48 mouse cellular contexts compared by ENCODE assay signal in the genomic region with DNA sequence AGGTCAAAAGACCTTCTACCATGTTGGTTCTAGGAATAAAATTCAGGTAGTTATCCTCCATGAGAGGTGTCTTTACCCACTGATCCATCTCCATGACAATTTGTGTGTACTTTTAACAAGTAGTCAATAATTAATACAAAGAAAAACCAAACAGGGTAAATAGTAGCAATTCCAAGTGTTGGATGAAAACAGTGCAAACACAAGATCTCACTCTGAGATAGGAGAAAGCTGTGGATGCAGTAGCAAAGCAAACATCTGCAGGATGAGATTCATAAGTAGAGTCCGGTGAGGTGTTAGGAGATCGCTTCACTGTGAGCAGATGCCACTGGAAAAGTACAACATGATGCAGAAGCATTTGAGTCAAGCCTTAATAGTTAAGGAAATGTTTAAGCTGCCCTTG. TPM values are rescaled to one million over a fixed set of nuclear protein-coding genes. Genes with fewer than 3 reads are reported as not detected.
"Had no signal": no experiment of that assay in that cellular context is flagged by ENCODE, and none has a peak within 500 bp of the region (broad histone marks: within the 10 kb centered on the region; RNA-seq: fewer than 3 reads in every experiment).

No protein-coding gene starts in this region.

- DNase-seq: heart, postnatal 10 days; heart, postnatal 14 days; heart, postnatal 36 days; heart, postnatal 4 days; kidney, adult 11 months; kidney, adult 18-20 months; kidney, adult 2 months; kidney, adult 8-10 months; kidney, adult 9 months; kidney, postnatal 10 days; kidney, postnatal 14 days; kidney, postnatal 25 days; kidney, postnatal 36 days; kidney, postnatal 4 days; layer of hippocampus, adult 9-11 months; layer of hippocampus, postnatal 36 days had no signal

- ATAC-seq: hindbrain, embryonic 16.5 days; hindbrain, postnatal 0 days; inflammation-experienced regulatory T-cells, adult 6 months; intestine, embryonic 15.5 days; intestine, embryonic 16.5 days; intestine, postnatal 0 days had no signal

- H3K36me3 ChIP-seq: heart, embryonic 10.5 days; heart, embryonic 12.5 days; heart, embryonic 13.5 days; heart, embryonic 15.5 days; hindbrain, embryonic 10.5 days; hindbrain, embryonic 12.5 days; hindbrain, embryonic 13.5 days; hindbrain, embryonic 15.5 days; intestine, embryonic 15.5 days; kidney, embryonic 15.5 days had no signal

- H3K27ac ChIP-seq: heart, embryonic 10.5 days; heart, embryonic 13.5 days; heart, embryonic 15.5 days; hindbrain, embryonic 10.5 days; hindbrain, embryonic 12.5 days; hindbrain, embryonic 13.5 days; hindbrain, embryonic 14.5 days; hindbrain, embryonic 15.5 days; hindbrain, postnatal 0 days; intestine, embryonic 15.5 days; kidney, embryonic 15.5 days; kidney, postnatal 0 days had no signal

- H3K9me3 ChIP-seq: heart, embryonic 10.5 days; heart, embryonic 12.5 days; heart, embryonic 13.5 days; heart, embryonic 15.5 days; hindbrain, embryonic 10.5 days; hindbrain, embryonic 12.5 days; hindbrain, embryonic 13.5 days; hindbrain, embryonic 15.5 days; intestine, embryonic 15.5 days; kidney, embryonic 15.5 days had no signal

- H3K4me2 ChIP-seq: heart, embryonic 11.5 days; heart, embryonic 12.5 days; heart, embryonic 13.5 days; heart, embryonic 15.5 days; hindbrain, embryonic 12.5 days; hindbrain, embryonic 13.5 days; hindbrain, embryonic 14.5 days; hindbrain, embryonic 15.5 days; intestine, embryonic 15.5 days; kidney, embryonic 15.5 days had no signal

- H3K27me3 ChIP-seq: heart, embryonic 12.5 days; heart, embryonic 13.5 days; heart, embryonic 15.5 days; hindbrain, embryonic 12.5 days; hindbrain, embryonic 13.5 days; hindbrain, embryonic 15.5 days; intestine, embryonic 15.5 days; kidney, embryonic 15.5 days had no signal

- H3K4me3 ChIP-seq: heart, embryonic 10.5 days; heart, embryonic 12.5 days; heart, embryonic 13.5 days; heart, embryonic 15.5 days; hindbrain, embryonic 10.5 days; hindbrain, embryonic 12.5 days; hindbrain, embryonic 13.5 days; hindbrain, embryonic 15.5 days; intestine, embryonic 15.5 days; kidney, embryonic 15.5 days; layer of hippocampus, adult 2 months had no signal

- H3K4me1 ChIP-seq: hindbrain, embryonic 10.5 days; hindbrain, embryonic 12.5 days; hindbrain, embryonic 15.5 days; intestine, embryonic 15.5 days; kidney, embryonic 15.5 days had no signal

- H3K9ac ChIP-seq: heart, embryonic 12.5 days; heart, embryonic 13.5 days; heart, embryonic 15.5 days; hindbrain, embryonic 12.5 days; hindbrain, embryonic 13.5 days; hindbrain, embryonic 14.5 days; hindbrain, embryonic 15.5 days; intestine, embryonic 15.5 days; kidney, embryonic 15.5 days had no signal

RNA-seq across cellular contexts. Expression of a gene that starts 4.0 kb away (rescaled TPM):
- total RNA-seq: heart, adult 8-10 months; heart, postnatal 10 days; heart, postnatal 14 days; heart, postnatal 25 days; heart, postnatal 36 days; heart, postnatal 4 days; hematopoietic stem cell, adult 5-6 weeks; layer of hippocampus, adult 18-20 months; layer of hippocampus, adult 2 months; layer of hippocampus, adult 8-10 months; layer of hippocampus, postnatal 10 days; layer of hippocampus, postnatal 14 days; layer of hippocampus, postnatal 25 days; layer of hippocampus, postnatal 36 days had no signal
- polyA plus RNA-seq: heart, embryonic 10.5 days; heart, embryonic 11.5 days; heart, embryonic 12.5 days; heart, embryonic 13.5 days; heart, embryonic 14.5 days; heart, embryonic 15.5 days; heart, embryonic 16.5 days; heart, postnatal 0 days; hindbrain, embryonic 10.5 days; hindbrain, embryonic 11.5 days; hindbrain, embryonic 12.5 days; hindbrain, embryonic 13.5 days; hindbrain, embryonic 14.5 days; hindbrain, embryonic 15.5 days; hindbrain, embryonic 16.5 days; hindbrain, postnatal 0 days; inflammation-experienced regulatory T-cells, adult 6 months; kidney, adult 2 months; kidney, embryonic 14.5 days; kidney, embryonic 15.5 days had no signal

RNA-seq across cellular contexts. Expression of a gene that starts 10.1 kb away (rescaled TPM):
- total RNA-seq: heart, postnatal 10 days; heart, postnatal 14 days; heart, postnatal 25 days; heart, postnatal 36 days; heart, postnatal 4 days; hematopoietic stem cell, adult 5-6 weeks; hindbrain, postnatal 0 days had no signal
- polyA plus RNA-seq: hindbrain, embryonic 10.5 days; hindbrain, embryonic 12.5 days; hindbrain, embryonic 14.5 days; kidney, adult 2 months had no signal
